Mouse (Mus musculus) embryonic stem cell, embryonic (primary cell): ENCODE results near the gene Gm21977.
"Not testable (repeated sequence)": the region's sequence is repeated elsewhere in the genome, so short reads cannot be mapped to it uniquely, and the experiment has no call there.

ENCODE experiments used
- CTCF ChIA-PET, 4 experiments: fragments of 300-600 bp in 2 of 4; fragments of 350-600 bp in 2 of 4; sonication (Branson Sonifier 250); formaldehyde crosslinking; loops; one replicate each; lab custom pipeline; 2022; ENCODE audit warnings: inconsistent platforms in 2 of 4; lab: Charles Lee
- POLR2A ChIA-PET, 4 experiments: fragments of 300-600 bp in 2 of 4; fragments of 350-600 bp in 2 of 4; sonication (Branson Sonifier 250); formaldehyde crosslinking; loops; one replicate each; lab custom pipeline; 2022; ENCODE audit warnings: antibody characterized with exemption in 4 of 4, inconsistent platforms in 1 of 4; lab: Charles Lee

Gene Gm21977

GRCm38 (mm10) chr14:42853377-42853776, at the start of gene Gm21977:
Gene Gm21977, minus strand, starts transcription at chr14:42853477.
- CTCF ChIA-PET, result not testable (repeated sequence)

More at GRCm38 (mm10) chr14:42853377-42853776, at the start of gene Gm21977:
- POLR2A ChIA-PET, result not testable (repeated sequence)
